Mouse (Mus musculus): ENCODE measurements around the gene Apbb2.

DNA sequence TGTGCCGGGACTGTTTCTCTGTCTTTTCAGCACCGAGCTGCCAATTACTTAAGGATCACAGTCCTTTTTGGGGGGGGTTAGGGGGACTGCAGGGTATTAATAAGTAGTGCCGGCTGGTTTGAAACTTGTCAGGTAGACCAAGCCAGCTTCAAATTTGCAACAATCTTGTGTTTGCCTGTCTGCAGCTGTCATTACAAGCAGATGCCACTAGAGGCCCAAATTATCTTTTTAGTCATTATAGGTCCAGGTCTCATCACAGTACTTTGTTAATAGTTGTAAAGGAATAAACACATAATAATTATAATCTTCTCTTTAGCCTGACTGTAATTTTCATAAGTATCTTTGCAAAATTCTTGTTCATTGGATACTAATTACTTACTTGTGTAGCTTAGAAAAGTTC lies 344.2 kb downstream of the Apbb2 start:
- TF ChIP-seq CTCF (conservative IDR thresholded peaks at IDR 0.05; ENCODE audit: insufficient read depth, insufficient read length, low read depth, low read length) (no peak), POLR2A (IDR thresholded peaks at IDR 0.05; ENCODE audit: low read depth, low read length) (no peak)

Measured in kidney, adult 2 months (tissue).